Mouse (Mus musculus) frontal cortex, adult 2 months (tissue): Measurements from ENCODE around the gene Sumf2. TPM values are rescaled to one million over a fixed set of nuclear protein-coding genes. Genes with fewer than 3 reads are reported as not detected.
A peak's percentile ranks its signal among the peaks of the same experiment; 100 is the strongest.

Experiments used
- DNase-seq, 2 experiments: peaks; one replicate each; pipeline ENCODE4 v3.0.0; 2022; ENCODE audit warnings: low spot score in 1 of 2; ENCODE audit errors: extremely low spot score in 1 of 2
- polyA plus RNA-seq: library from polyadenylated mRNA; depleted of rRNA; stranded (reverse); fragments of >200 nt; gene quantifications from 2 replicates; pipeline ENCODE4 v1.2.3, GENCODE M21; 2012; rRNA removed

The Sumf2 gene
- polyA plus RNA-seq, 1 experiment: 17.9 TPM

- no peak for DNase-seq
Observed at GRCm38 (mm10) chr5:129898449-129898848, 51.7 kb downstream of the Sumf2 start, which contains the start of gene Phkg1. Phkg1 (minus strand) TSS chr5:129898549.

- DNase-seq: no peak
Observed at GRCm38 (mm10) chr5:129907775-129908174, 61.0 kb downstream of the Sumf2 start.

GRCm38 (mm10) chr5:129908242-129908965, 61.6 kb downstream of the Sumf2 start, which contains the start of gene Nupr1l:
Nupr1l (plus strand) TSS chr5:129908540.
- peak; percentile 81 to 88 for DNase-seq

- DNase-seq: no peak
Observed at GRCm38 (mm10) chr5:129909147-129909546, 62.4 kb downstream of the Sumf2 start.

GRCm38 (mm10) chr5:129909591-129909990, 62.8 kb downstream of the Sumf2 start:
- DNase-seq: no peak

Other genes starting within 250 kb of the Sumf2 start
- 5.3 and 5.7 TPM in 2 replicates for gene Zfp11, start 176.9 kb upstream of the Sumf2 start, polyA plus RNA-seq
- gene Sept14, start 138.5 kb upstream of the Sumf2 start, polyA plus RNA-seq: 0.08 TPM in 1 of 2 replicates, not detected in the other
- 104 and 105 TPM in 2 replicates for gene Mrps17, start 131.5 kb upstream of the Sumf2 start, polyA plus RNA-seq
- 118 and 124 TPM in 2 replicates for gene Nipsnap2, start 121.9 kb upstream of the Sumf2 start, polyA plus RNA-seq
- gene Psph, start 59.5 kb upstream of the Sumf2 start, polyA plus RNA-seq: 18.9 and 25.2 TPM in 2 replicates
- gene Chchd2, start 40.5 kb downstream of the Sumf2 start, polyA plus RNA-seq: 775 and 986 TPM in 2 replicates
- 6.1 and 7.5 TPM in 2 replicates for gene Zbed5, start 48.7 kb downstream of the Sumf2 start, polyA plus RNA-seq
- gene Phkg1, start 51.6 kb downstream of the Sumf2 start, polyA plus RNA-seq: 28.0 and 35.5 TPM in 2 replicates
- gene Nupr1l, start 61.6 kb downstream of the Sumf2 start, polyA plus RNA-seq: 4.1 and 4.7 TPM in 2 replicates
- gene Vkorc1l1, start 95.0 kb downstream of the Sumf2 start, polyA plus RNA-seq: 38.1 and 40.1 TPM in 2 replicates
- gene Gusb, start 156.1 kb downstream of the Sumf2 start, polyA plus RNA-seq: 18.3 and 22.1 TPM in 2 replicates
- gene Asl, start 182.3 kb downstream of the Sumf2 start, polyA plus RNA-seq: 25.0 and 29.6 TPM in 2 replicates
- gene Crcp, start 182.3 kb downstream of the Sumf2 start, polyA plus RNA-seq: 41.8 and 44.8 TPM in 2 replicates
- gene Tpst1, start 226.3 kb downstream of the Sumf2 start, polyA plus RNA-seq: 32.1 and 34.5 TPM in 2 replicates